Mouse (Mus musculus) intestine, embryonic 16.5 days (tissue): ENCODE measurements around the gene Wnt10b. TPM values are rescaled to one million over a fixed set of nuclear protein-coding genes. Genes with fewer than 3 reads are reported as not detected.
A peak's percentile ranks its signal among the peaks of the same experiment; 100 is the strongest.
"Not testable (repeated sequence)": the region's sequence is repeated elsewhere in the genome, so short reads cannot be mapped to it uniquely, and the experiment has no call there.

Experiments
- ATAC-seq: fragments of 200-750 bp; cut with Nextera tagmentation; 2 replicates; pipeline ENCODE4 v1.8.0; 2017; ENCODE audit warnings: moderate TSS enrichment, moderate library complexity
- H3K27ac ChIP-seq: fragments of 300-500 bp; sonication (generic); 2 replicates; pipeline ENCODE4 v1.5.1; 2014; ENCODE audit warnings: mild to moderate bottlenecking, low read length
- H3K27me3 ChIP-seq: fragments of 300-500 bp; sonication (generic); replicated peaks from 2 replicates; pipeline ENCODE4 v1.6.1; 2014; ENCODE audit warnings: low read length, control low read depth, mixed read lengths; ENCODE audit not compliant: control insufficient read depth, insufficient read depth
- H3K36me3 ChIP-seq: fragments of 300-500 bp; sonication (generic); 2 replicates; pipeline ENCODE4 v1.6.1; 2014; ENCODE audit warnings: low read length, control low read depth; ENCODE audit not compliant: control insufficient read depth, insufficient read depth
- H3K4me1 ChIP-seq: fragments of 300-500 bp; sonication (generic); 2 replicates; pipeline ENCODE4 v1.6.1; 2014; ENCODE audit warnings: low read length, control low read depth, mixed read lengths; ENCODE audit not compliant: control insufficient read depth, insufficient read depth
- H3K4me2 ChIP-seq: fragments of 300-500 bp; sonication (generic); 2 replicates; pipeline ENCODE4 v1.6.1; 2014; ENCODE audit warnings: low read depth, low read length, control low read depth
- H3K4me3 ChIP-seq: fragments of 300-500 bp; sonication (generic); 2 replicates; pipeline ENCODE4 v1.5.1; 2014; ENCODE audit warnings: mild to moderate bottlenecking, low read length
- H3K9ac ChIP-seq: fragments of 300-500 bp; sonication (generic); 2 replicates; pipeline ENCODE4 v1.6.1; 2014; ENCODE audit warnings: low read depth, low read length
- H3K9me3 ChIP-seq: fragments of 300-500 bp; sonication (generic); 2 replicates; pipeline ENCODE4 v1.6.1; 2016; ENCODE audit warnings: low read length, control low read depth; ENCODE audit not compliant: control insufficient read depth
- WGBS: fragments of 180-500 bp; shearing (Covaris S2); extraction: QIAGEN DNeasy Blood & Tissue Kit; methylation state at CpG from one replicate; pipeline ENCODE4 v1.1.7; 2014; 5-methylcytosine and 5-hydroxymethylcytosine counted together
- polyA plus RNA-seq: library from polyadenylated mRNA; unstranded; fragments of >200 nt; fragmentation: Nextera tagmentation; extraction: Ambion mirVana; gene quantifications from 2 replicates; pipeline ENCODE4 v1.2.1, GENCODE M21; 2015

Wnt10b gene
- polyA plus RNA-seq = 0.09 TPM in 1 of 2 replicates, not detected in the other

- Histone ChIP-seq H3K27me3 (peaks cover 75% of the 10 kb centered on the region), H3K4me1 (peaks cover 22% of the 10 kb centered on the region), H3K4me3 (peak within 1 kb of the TSS; percentile 28), H3K9ac (peak within 1 kb of the TSS; percentile 10; the same call in 1 of the 2 replicates), H3K27ac (no peak within 1 kb of the TSS), H3K9me3 (no peaks in the 10 kb centered on the region), H3K4me2 (peak within 1 kb of the TSS; percentile 52), H3K36me3 (no peaks in the 10 kb centered on the region)
- no peak for ATAC-seq
- WGBS = under 1% methylated on average over 33 of the region's 33 CpGs
Observed at GRCm38 (mm10) chr15:98777762-98778161, at the start of gene Wnt10b. TSS of gene Wnt10b (minus strand) at chr15:98778150.

DNA sequence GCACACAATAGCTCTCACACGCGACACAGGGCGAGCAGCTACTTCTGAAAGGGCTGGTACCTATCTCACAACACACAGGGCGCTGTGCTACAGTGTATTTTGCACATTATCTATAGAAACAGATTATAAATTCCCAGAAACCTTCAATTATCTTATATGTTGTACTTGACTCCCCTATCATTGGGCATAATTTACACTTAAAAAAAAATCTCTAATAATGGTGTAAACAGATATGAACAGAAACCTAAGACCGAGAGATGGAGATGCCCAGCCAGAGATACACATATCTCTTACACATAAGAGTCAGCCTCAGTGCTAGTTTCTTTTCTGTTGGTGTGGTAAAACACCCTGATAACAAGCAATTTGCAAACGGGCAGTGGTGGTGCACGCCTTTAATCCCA lies 49.7 kb upstream of the Wnt10b start:
- Histone ChIP-seq H3K9me3 (no peaks in the 10 kb centered on the region), H3K27ac (no peak overlapping the region), H3K4me3 (no peak overlapping the region), H3K4me2 (no peak overlapping the region), H3K27me3 (no peaks in the 10 kb centered on the region), H3K36me3 (peaks cover 13% of the 10 kb centered on the region; the same call in 1 of the 2 replicates), H3K4me1 (peaks cover 9% of the 10 kb centered on the region; the same call in 1 of the 2 replicates), H3K9ac (no peak overlapping the region)
- no peak for ATAC-seq
- WGBS = 89% methylated on average over 7 of the region's 7 CpGs

DNA sequence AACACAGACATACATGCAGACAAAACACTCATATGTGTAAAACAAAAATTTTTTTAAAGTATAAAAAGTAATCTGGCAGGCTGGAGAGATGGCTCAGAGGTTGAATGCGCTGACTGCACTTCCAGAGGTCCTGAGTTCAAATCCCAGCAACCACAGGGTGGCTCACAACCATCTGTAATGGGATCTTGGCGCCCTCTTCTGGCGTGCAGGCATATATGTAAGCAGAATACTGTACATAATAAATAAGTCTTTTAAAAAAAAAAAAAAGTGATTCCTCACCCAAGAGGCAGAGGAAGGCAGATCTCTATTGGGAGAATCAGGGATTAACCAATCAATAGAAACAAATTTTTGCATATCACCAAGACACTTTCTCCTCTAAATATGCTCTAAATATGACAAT lies 45.5 kb upstream of the Wnt10b start:
- no peaks in the 10 kb centered on the region for H3K4me1 ChIP-seq
- H3K4me2 ChIP-seq = no peak overlapping the region
- no peak for ATAC-seq
- no peak overlapping the region for H3K9ac ChIP-seq
- peaks cover 13% of the 10 kb centered on the region; the same call in 1 of the 2 replicates for H3K36me3 ChIP-seq
- H3K27me3 ChIP-seq = no peaks in the 10 kb centered on the region
- no peak overlapping the region for H3K4me3 ChIP-seq
- WGBS = 69% methylated on average over 3 of the region's 3 CpGs
- no peaks in the 10 kb centered on the region for H3K9me3 ChIP-seq
- no peak overlapping the region for H3K27ac ChIP-seq

- Histone ChIP-seq H3K9ac (no peak overlapping the region), H3K36me3 (peaks cover 13% of the 10 kb centered on the region), H3K27ac (no peak overlapping the region), H3K4me3 (no peak overlapping the region), H3K4me1 (no peaks in the 10 kb centered on the region), H3K9me3 (no peaks in the 10 kb centered on the region), H3K27me3 (no peaks in the 10 kb centered on the region), H3K4me2 (no peak overlapping the region)
- no peak for ATAC-seq
- WGBS = 86% methylated on average over 5 of the region's 5 CpGs
Observed at GRCm38 (mm10) chr15:98822147-98822546, 44.2 kb upstream of the Wnt10b start.

- H3K4me2 ChIP-seq = no peak overlapping the region
- WGBS = 43% methylated on average over 10 of the region's 10 CpGs
- H3K27ac ChIP-seq = no peak overlapping the region
- H3K27me3 ChIP-seq = no peaks in the 10 kb centered on the region
- ATAC-seq = no peak
- no peaks in the 10 kb centered on the region for H3K9me3 ChIP-seq
- no peaks in the 10 kb centered on the region for H3K4me1 ChIP-seq
- H3K4me3 ChIP-seq = no peak overlapping the region
- peaks cover 13% of the 10 kb centered on the region for H3K36me3 ChIP-seq
- no peak overlapping the region for H3K9ac ChIP-seq
Observed at GRCm38 (mm10) chr15:98821403-98821802, 43.5 kb upstream of the Wnt10b start.

- H3K4me2 ChIP-seq = no peak overlapping the region
- 82% methylated on average over 4 of the region's 4 CpGs for WGBS
- H3K27me3 ChIP-seq = no peaks in the 10 kb centered on the region
- peaks cover 13% of the 10 kb centered on the region for H3K36me3 ChIP-seq
- no peak for ATAC-seq
- H3K27ac ChIP-seq = no peak overlapping the region
- H3K4me1 ChIP-seq = no peaks in the 10 kb centered on the region
- H3K4me3 ChIP-seq = no peak overlapping the region
- no peaks in the 10 kb centered on the region for H3K9me3 ChIP-seq
- no peak overlapping the region for H3K9ac ChIP-seq
Observed at GRCm38 (mm10) chr15:98820937-98821336, 43.0 kb upstream of the Wnt10b start.

- peaks cover 12% of the 10 kb centered on the region for H3K36me3 ChIP-seq
- no peak overlapping the region for H3K9ac ChIP-seq
- H3K27ac ChIP-seq = no peak overlapping the region
- 95% methylated on average over 7 of the region's 7 CpGs for WGBS
- H3K4me2 ChIP-seq = no peak overlapping the region
- no peak for ATAC-seq
- no peaks in the 10 kb centered on the region for H3K9me3 ChIP-seq
- H3K4me3 ChIP-seq = no peak overlapping the region
- H3K27me3 ChIP-seq = no peaks in the 10 kb centered on the region
- H3K4me1 ChIP-seq = no peaks in the 10 kb centered on the region
Observed at GRCm38 (mm10) chr15:98818171-98818570, 40.2 kb upstream of the Wnt10b start.

- WGBS = 89% methylated on average over 20 of the region's 20 CpGs
- Histone ChIP-seq H3K9ac (no peak overlapping the region), H3K4me2 (no peak overlapping the region), H3K27me3 (peaks cover 21% of the 10 kb centered on the region), H3K9me3 (no peaks in the 10 kb centered on the region), H3K27ac (no peak overlapping the region), H3K4me3 (no peak overlapping the region), H3K4me1 (peaks cover 8% of the 10 kb centered on the region), H3K36me3 (peaks cover 13% of the 10 kb centered on the region)
- ATAC-seq = no peak
Observed at GRCm38 (mm10) chr15:98812741-98813424, 34.9 kb upstream of the Wnt10b start.

GRCm38 (mm10) chr15:98810212-98810611 lies 32.3 kb upstream of the Wnt10b start:
- 80% methylated on average over 6 of the region's 6 CpGs for WGBS
- H3K27me3 ChIP-seq = peaks cover 48% of the 10 kb centered on the region
- not testable (repeated sequence) for ATAC-seq, H3K27ac ChIP-seq, H3K9me3 ChIP-seq, H3K36me3 ChIP-seq, H3K4me3 ChIP-seq, H3K4me2 ChIP-seq, H3K9ac ChIP-seq
- H3K4me1 ChIP-seq = peaks cover 27% of the 10 kb centered on the region

- 53% methylated on average over 3 of the region's 3 CpGs for WGBS
- Histone ChIP-seq H3K4me1 (peaks cover 27% of the 10 kb centered on the region), H3K4me3 (peak within 1 kb of the TSS; percentile 45), H3K27ac (no peak within 1 kb of the TSS), H3K4me2 (no peak within 1 kb of the TSS), H3K9ac (no peak within 1 kb of the TSS), H3K9me3 (no peaks in the 10 kb centered on the region), H3K27me3 (peaks cover 55% of the 10 kb centered on the region), H3K36me3 (peaks cover 7% of the 10 kb centered on the region)
- ATAC-seq = no peak
Observed at GRCm38 (mm10) chr15:98809390-98809789, 31.4 kb upstream of the Wnt10b start, which contains the start of gene Ddn. TSS of gene Ddn (minus strand) at chr15:98809490.
